Mouse (Mus musculus): ENCODE data around the gene Stkld1.

The Stkld1 gene

DNA sequence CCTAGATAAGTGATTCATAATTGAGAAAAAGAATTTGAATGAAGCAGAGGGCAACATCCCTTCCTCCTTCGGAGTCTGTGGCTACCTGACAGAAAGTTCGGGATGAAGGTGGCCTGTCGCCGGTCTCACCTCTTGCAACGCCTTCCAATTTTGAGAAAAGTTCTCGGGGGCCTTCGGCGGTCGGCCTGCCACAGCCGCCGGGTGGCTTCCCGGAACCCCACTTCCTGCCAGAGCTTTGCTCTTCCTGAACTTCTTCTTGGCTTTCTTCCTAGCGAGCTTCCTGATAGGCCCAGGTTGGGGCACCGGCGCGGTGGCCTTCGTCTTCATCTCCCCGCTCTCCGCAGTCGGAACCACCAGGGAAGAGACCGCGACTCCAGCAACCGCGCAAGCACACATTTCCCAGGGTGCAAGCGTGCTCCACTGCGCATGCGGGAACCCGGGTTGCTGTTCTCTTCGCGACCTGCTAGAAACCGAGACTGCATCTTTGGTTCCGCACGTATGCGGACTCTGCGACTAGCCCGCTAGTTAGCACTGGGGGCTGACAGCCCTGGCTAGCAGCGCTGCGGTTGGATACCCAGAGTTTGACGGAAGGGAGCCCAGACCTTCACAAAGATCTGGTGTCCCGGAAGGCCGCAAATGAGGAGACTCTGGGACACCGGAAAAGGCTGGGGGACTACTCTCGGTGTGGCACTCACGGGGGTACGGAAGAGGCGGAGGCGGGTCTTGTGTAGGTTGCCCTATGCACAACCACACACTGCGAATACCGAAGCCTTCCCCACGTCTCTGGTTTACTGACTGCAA, 30.3 kb downstream of the Stkld1 start, which contains the start of gene Rexo4:
TSS of gene Rexo4 (minus strand) at position 464 of the 801 bp plus-strand sequence.
- peak; percentile 96 for DNase-seq

GRCm38 (mm10) chr2:26964724-26965370, 31.0 kb downstream of the Stkld1 start:
- no peak for DNase-seq

GRCm38 (mm10) chr2:26967262-26967661, 33.4 kb downstream of the Stkld1 start:
- no peak for DNase-seq

GRCm38 (mm10) chr2:26973116-26973515, 39.3 kb downstream of the Stkld1 start, which contains the start of gene Adamts13:
Gene Adamts13, plus strand, starts transcription at chr2:26973416.
- no peak for DNase-seq

DNA sequence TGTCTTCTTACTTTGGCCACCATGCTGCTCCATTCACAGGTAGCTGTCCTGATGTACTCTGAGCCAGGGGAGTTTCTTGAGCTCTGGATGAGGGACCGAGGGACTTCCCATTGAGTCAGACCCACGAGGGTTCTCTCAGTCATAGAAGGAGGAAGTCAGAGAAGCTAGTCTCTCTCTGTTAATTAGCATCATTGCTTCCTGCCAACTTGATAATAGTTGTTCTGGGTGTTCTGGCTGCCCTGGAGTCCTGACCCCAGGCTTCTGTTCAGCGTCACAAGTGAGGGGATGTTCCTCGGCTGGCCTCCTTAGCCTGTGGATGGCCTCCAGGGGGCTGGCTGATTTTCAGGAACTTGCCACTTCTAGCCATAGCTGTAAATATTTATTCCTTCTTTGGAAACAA, 40.1 kb downstream of the Stkld1 start:
- no peak for DNase-seq

- no peak for DNase-seq
Measured at GRCm38 (mm10) chr2:26980361-26980760, 46.5 kb downstream of the Stkld1 start.

DNA sequence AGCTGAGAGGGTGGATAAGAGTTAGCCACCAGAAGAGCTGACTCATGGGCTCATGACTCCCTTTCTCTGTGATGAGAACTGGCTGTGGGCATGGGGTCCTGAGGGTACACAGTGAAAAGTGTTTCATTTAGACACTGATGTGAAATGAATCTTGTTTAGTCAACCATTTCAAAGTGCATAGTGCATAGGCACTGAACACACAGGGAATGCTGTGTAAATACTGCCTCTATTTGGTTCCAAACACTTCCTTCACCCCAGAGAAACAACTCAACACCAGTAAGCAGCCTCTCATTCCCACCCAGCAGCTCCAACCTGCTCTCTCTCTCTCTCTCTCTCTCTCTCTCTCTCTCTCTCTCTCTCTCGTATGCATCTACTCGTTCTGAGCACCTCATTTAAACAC, 50.3 kb downstream of the Stkld1 start:
- no peak for DNase-seq

DNA sequence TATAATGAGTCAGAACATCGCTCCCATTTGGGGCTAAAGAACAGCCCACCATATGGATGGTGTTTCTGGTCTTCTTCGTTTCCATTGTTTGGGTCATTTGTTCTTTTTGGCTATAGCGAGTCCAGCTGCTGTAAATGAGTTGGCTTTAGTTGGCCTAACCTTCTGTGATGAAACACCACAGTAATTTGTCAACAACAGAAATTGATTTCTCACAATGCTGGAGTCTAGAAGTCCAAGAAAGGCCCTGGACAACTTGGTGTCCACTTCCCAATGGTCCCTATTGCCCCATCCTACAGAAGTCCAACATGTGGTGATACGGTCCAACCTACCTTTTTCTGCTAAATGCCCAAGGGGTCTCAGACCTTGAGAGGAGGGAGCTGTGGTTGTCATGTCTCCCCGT, 50.8 kb downstream of the Stkld1 start:
- no peak for DNase-seq

GRCm38 (mm10) chr2:26993936-26994335, 60.1 kb downstream of the Stkld1 start:
- no peak for DNase-seq

GRCm38 (mm10) chr2:26997498-26997897, 63.7 kb downstream of the Stkld1 start:
- no peak for DNase-seq

DNA sequence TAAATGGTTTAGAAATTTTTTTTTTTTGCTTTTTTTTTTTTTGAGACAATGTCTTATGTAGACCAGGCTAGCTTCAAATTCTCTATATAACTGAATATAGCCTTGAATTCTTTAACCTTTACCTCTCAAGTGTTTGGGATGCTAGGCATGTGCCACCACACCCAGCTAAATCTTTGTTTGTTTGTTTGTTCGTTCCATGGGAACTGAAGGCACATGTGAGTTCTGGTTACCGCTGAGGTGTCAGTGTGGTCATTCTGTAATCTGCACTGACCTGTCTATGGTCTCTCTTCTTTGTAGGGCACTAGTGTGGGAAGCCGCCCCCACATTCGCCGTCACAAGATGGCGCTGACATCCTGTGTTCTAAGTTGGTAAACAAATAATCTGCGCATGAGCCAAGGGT, 64.1 kb downstream of the Stkld1 start:
- DNase-seq = no peak

Measured in layer of hippocampus, adult 9-11 months (tissue).